Mouse (Mus musculus): Measurements from ENCODE around the gene Sox5.
A peak's percentile ranks its signal among the peaks of the same experiment; 100 is the strongest.

Sox5 gene

GRCm38 (mm10) chr6:144477287-144478064, 304.3 kb downstream of the Sox5 start:
- DNase-seq: no peak

GRCm38 (mm10) chr6:144473437-144473836, 308.3 kb downstream of the Sox5 start:
- no peak for DNase-seq

GRCm38 (mm10) chr6:144472089-144472900, 309.5 kb downstream of the Sox5 start:
- no peak for DNase-seq

GRCm38 (mm10) chr6:144466711-144467110, 315.1 kb downstream of the Sox5 start:
- no peak for DNase-seq

GRCm38 (mm10) chr6:144463691-144464090, 318.1 kb downstream of the Sox5 start:
- no peak for DNase-seq

GRCm38 (mm10) chr6:144463274-144463673, 318.5 kb downstream of the Sox5 start:
- no peak for DNase-seq

- peak; percentile 62 for DNase-seq
Measured at GRCm38 (mm10) chr6:144459486-144459885, 322.3 kb downstream of the Sox5 start.

- DNase-seq: no peak
Measured at GRCm38 (mm10) chr6:144457500-144457899, 324.3 kb downstream of the Sox5 start.

- no peak for DNase-seq
Measured at GRCm38 (mm10) chr6:144454291-144455276, 327.2 kb downstream of the Sox5 start.

- DNase-seq: no peak
Measured at GRCm38 (mm10) chr6:144453605-144454004, 328.2 kb downstream of the Sox5 start.

GRCm38 (mm10) chr6:144453147-144453546, 328.6 kb downstream of the Sox5 start:
- no peak for DNase-seq

- DNase-seq: no peak
Measured at GRCm38 (mm10) chr6:144452200-144452977, 329.4 kb downstream of the Sox5 start.

- no peak for DNase-seq
Measured at GRCm38 (mm10) chr6:144451631-144452030, 330.1 kb downstream of the Sox5 start.

- no peak for DNase-seq
Measured at GRCm38 (mm10) chr6:144445761-144446373, 335.9 kb downstream of the Sox5 start.

- no peak for DNase-seq
Measured at GRCm38 (mm10) chr6:144444367-144444766, 337.4 kb downstream of the Sox5 start.

GRCm38 (mm10) chr6:144443681-144444080, 338.1 kb downstream of the Sox5 start:
- no peak for DNase-seq

GRCm38 (mm10) chr6:144429276-144429675, 352.5 kb downstream of the Sox5 start:
- DNase-seq: no peak

GRCm38 (mm10) chr6:144408030-144408429, 373.7 kb downstream of the Sox5 start:
- no peak for DNase-seq

GRCm38 (mm10) chr6:144398115-144398514, 383.7 kb downstream of the Sox5 start:
- DNase-seq: no peak

- no peak for DNase-seq
Measured at GRCm38 (mm10) chr6:144393151-144393550, 388.6 kb downstream of the Sox5 start.

GRCm38 (mm10) chr6:144389333-144390054, 392.3 kb downstream of the Sox5 start:
- no peak for DNase-seq
